Mouse (Mus musculus): Measurements from ENCODE around the gene Aph1b. TPM values are rescaled to one million over a fixed set of nuclear protein-coding genes. Genes with fewer than 3 reads are reported as not detected.

The Aph1b gene
- total and polyA plus RNA-seq, 3 experiments: 0.68 to 0.93 (median 0.91) TPM

GRCm38 (mm10) chr9:66795464-66796324 is at the start of gene Aph1b (continued):
- no peak for TF ChIP-seq RCOR1 (conservative IDR thresholded peaks at IDR 0.05; ENCODE audit: low read depth, low read length)

DNA sequence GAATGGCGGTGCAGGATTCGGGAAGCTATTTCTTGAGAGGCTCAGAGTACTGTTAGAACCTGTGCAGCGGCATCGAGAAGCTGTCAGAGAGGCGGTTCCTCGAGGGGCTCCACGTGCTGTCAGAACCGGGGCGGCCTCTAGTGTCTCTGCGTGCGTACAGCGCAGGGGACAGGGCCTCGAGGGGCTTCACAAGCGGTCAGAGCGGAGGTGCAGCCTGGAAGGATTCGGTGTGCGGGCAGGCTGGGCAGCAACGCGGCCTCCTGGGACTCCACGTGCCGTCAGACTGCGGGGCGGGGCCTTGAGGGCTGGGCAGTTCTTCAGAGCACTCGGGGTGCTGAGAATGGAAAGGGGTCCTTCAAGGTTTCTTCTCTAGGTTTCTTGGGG is 39.8 kb upstream of the Aph1b start:
- peaks cover 0 to 12% of the 10 kb centered on the region in 2 experiments; a peak in 1 of 4 replicates for H3K4me1 ChIP-seq (ENCODE audit: control insufficient read depth in 1 of 2, insufficient read depth in 2 of 2)
- TF ChIP-seq JUN (IDR thresholded peaks at IDR 0.05; ENCODE audit: insufficient read depth, low read depth, low read length): no peak
- peak; percentile 73 for TF ChIP-seq MXI1 (IDR thresholded peaks at IDR 0.05; ENCODE audit: low read depth, low read length)
- no peak for TF ChIP-seq POLR2A (IDR thresholded peaks at IDR 0.05; ENCODE audit: low read depth, low read length)
- TF ChIP-seq BHLHE40 (IDR thresholded peaks at IDR 0.05; ENCODE audit: low read depth, low read length): no peak
- TF ChIP-seq ZKSCAN1 (IDR thresholded peaks at IDR 0.05; ENCODE audit: borderline replicate concordance, low read depth, low read length): no peak
- no peak for TF ChIP-seq USF1 (IDR thresholded peaks at IDR 0.05; ENCODE audit: low read depth, low read length)
- no peak for TF ChIP-seq PAX5 (IDR thresholded peaks at IDR 0.05; ENCODE audit: low read length)
- TF ChIP-seq IRF4 (IDR thresholded peaks at IDR 0.05; ENCODE audit: low read depth, low read length): no peak
- TF ChIP-seq CHD1 (IDR thresholded peaks at IDR 0.05; ENCODE audit: low read depth, low read length): no peak
- TF ChIP-seq ELF1 (IDR thresholded peaks at IDR 0.05; ENCODE audit: low read depth, low read length): no peak
- 0 out of 2 replicates have a peak, but pooled peaks have one; percentile 2 for TF ChIP-seq TCF12 (IDR thresholded peaks at IDR 0.05; ENCODE audit: low read depth, low read length)
- TF ChIP-seq NRF1 (IDR thresholded peaks at IDR 0.05; ENCODE audit: low read depth, low read length): no peak
- TF ChIP-seq MAX (IDR thresholded peaks at IDR 0.05; ENCODE audit: low read length): peak; percentile 54; the same call in 1 of the 2 replicates
- no peak for TF ChIP-seq MEF2A (IDR thresholded peaks at IDR 0.05; ENCODE audit: borderline replicate concordance, low read depth, low read length)
- no peak for TF ChIP-seq ETS1 (conservative IDR thresholded peaks at IDR 0.05; ENCODE audit: low read depth, low read length)
- TF ChIP-seq CTCF (conservative IDR thresholded peaks at IDR 0.05 in 1 of 2, IDR thresholded peaks at IDR 0.05 in 1 of 2; ENCODE audit: low read depth in 2 of 2, low read length in 2 of 2): no peak
- H3K4me3 ChIP-seq (replicated peaks in 1 of 3; ENCODE audit: low read depth in 2 of 3, low read length in 2 of 3, poor library complexity in 1 of 3): peak overlapping the region; percentile 9 to 32 (median 16)
- peaks cover 6% of the 10 kb centered on the region for H3K9me3 ChIP-seq (replicated peaks; ENCODE audit: low read length)
- H3K27ac ChIP-seq (ENCODE audit: insufficient read depth, low read depth): no peak overlapping the region
- H3K36me3 ChIP-seq (replicated peaks in 1 of 2; ENCODE audit: control insufficient read depth in 1 of 2, insufficient read depth in 1 of 2, low read length in 1 of 2): peaks cover 0 to 21% of the 10 kb centered on the region in 2 experiments
- H3K27me3 ChIP-seq (replicated peaks): no peaks in the 10 kb centered on the region
- H3K9ac ChIP-seq (ENCODE audit: insufficient read depth, low read depth): no peak overlapping the region
- no peak for DNase-seq (ENCODE audit: extremely low read depth)
- in situ Hi-C loops (cut with MboI; ENCODE audit: low pct_ligation_motif_present, low pct_unique_long_range_greater_than_20kb, low sequenced_read_pairs): no loop called here
- dilution Hi-C loops (cut with MboI; ENCODE audit: extremely low pct_ligation_motif_present, extremely low pct_unique_long_range_greater_than_20kb, low sequenced_read_pairs): no loop called here
- peak overlapping the region; percentile 38 for H3K4me2 ChIP-seq (ENCODE audit: insufficient read depth, low read depth, poor library complexity, severe bottlenecking)
- H3K79me2 ChIP-seq (replicated peaks; ENCODE audit: control insufficient read depth, extremely low read depth, insufficient read depth, poor library complexity, severe bottlenecking): no peaks in the 10 kb centered on the region

All from CH12.LX (cell line).